Mouse (Mus musculus): Measurements from ENCODE around the gene Dact2.

Dact2 gene

DNA sequence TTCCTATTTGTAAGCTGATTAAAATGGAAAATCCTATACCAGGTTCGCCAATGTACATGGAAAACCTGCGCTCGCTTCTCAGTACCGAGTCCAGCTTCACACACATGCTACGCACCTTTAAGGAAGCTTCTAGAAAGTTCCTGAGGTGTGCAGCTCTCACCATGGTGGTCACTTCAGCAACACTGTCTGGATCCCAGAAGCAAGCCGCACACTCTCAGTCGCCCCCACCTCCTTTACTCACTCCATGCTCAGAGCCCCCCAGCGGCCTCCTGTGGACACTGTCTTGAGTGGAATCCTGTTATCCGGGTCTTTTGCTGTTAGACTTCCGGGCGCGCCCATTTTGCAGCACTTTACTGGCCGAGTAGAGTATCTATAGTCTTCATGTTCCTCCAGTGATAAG is at the start of gene Dact2:
TSS of gene Dact2 (minus strand) at position 244 of the 400 bp plus-strand sequence.
- DNase-seq = peak; percentile 24 to 30

DNA sequence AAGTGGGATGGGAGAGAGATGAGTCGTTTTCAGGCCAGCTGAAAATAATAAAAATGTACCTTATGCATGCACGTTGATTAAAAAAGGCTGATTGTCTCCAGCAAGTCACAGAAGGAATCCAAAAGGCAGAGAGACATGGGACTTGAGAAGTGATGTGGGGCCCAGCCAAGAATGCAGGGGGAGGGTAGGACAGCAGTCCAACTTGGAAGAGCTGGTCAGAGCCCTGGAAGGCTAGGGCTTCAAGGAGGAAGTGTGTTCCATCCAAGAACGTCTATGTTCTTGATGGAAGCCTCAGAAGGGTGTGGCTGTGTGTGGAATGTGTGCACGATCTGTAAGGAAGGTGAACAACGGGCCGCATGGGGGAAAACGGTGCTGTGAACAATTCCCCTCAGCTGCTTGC is 48.4 kb upstream of the Dact2 start:
- DNase-seq = peak in 1 of 2 experiments; percentile 9

DNA sequence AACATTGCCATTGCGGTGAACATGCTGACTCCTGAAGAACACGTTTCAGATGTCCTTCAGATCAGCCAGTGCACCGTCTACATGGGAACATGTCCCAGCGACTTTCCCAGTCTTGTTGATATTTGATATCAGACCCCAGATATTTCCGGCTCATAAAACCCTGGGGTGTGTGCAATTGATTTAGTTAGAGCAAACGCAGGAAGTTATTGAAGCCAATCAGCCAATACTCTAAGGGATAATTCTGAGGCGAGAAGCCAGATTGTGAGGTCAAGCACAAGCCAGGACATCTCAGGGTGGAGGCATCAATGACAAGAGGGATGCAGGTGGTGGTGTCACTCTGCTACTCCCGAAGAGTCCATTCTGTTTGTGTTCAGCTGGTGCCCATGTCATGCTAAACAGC is 46.3 kb upstream of the Dact2 start:
- DNase-seq = no peak

DNA sequence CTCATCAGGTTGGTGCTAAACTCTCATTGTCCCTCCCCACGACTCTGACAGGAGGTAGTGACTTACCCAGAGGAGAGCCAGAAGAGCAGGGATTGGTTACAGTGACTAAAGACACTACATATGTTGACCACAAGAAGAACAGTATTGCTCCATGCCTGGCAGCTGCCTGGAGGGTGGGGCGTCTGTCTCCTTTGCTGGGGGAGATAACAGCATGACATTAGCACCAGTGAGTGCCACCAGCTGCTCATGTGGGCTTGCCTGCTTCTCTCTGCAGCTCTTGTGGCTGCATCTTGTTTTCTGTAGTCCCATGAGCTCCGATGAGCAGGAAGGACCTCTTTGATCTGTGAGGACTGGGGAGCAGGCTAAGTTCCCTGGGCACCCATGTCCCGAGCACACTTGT is 45.5 kb upstream of the Dact2 start:
- DNase-seq = no peak

DNA sequence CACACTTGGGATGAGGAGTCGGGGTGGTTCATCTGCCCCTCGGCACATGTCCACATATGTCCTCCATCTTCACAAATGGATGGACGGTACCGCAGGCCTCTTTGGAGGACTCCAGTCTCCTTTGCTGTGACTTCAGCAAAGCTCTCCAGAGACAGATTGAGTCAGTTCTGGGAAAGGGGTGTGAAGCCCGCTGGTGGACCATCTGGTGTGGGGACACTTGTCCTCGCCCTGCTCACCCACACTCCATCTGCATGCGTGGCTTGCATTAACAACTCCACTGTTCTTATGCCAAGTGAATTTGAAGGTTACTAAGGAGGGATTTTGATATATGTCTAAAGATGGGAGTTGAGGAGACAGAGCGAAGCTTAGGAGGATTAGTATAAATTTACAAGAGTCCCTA is 43.8 kb upstream of the Dact2 start:
- no peak for DNase-seq

DNA sequence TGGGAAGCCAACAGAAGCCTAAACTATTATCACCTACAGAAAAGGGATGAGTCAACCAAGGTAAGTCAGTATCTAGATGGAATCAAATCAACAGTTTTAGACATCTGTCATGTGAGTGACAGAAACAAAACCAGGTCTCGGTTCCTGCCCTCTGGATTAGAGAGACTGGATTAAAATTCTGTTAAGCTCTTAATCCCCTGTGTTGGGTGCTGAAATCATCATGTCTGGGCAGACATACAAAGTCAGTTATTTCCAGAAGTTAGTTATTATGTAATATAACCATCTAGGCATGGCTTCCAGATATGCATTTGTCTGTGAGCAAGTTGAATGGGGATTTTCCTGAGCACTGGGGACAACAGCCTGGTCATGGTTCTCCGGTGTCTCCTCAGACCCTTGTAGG is 42.2 kb upstream of the Dact2 start:
- no peak for DNase-seq

DNA sequence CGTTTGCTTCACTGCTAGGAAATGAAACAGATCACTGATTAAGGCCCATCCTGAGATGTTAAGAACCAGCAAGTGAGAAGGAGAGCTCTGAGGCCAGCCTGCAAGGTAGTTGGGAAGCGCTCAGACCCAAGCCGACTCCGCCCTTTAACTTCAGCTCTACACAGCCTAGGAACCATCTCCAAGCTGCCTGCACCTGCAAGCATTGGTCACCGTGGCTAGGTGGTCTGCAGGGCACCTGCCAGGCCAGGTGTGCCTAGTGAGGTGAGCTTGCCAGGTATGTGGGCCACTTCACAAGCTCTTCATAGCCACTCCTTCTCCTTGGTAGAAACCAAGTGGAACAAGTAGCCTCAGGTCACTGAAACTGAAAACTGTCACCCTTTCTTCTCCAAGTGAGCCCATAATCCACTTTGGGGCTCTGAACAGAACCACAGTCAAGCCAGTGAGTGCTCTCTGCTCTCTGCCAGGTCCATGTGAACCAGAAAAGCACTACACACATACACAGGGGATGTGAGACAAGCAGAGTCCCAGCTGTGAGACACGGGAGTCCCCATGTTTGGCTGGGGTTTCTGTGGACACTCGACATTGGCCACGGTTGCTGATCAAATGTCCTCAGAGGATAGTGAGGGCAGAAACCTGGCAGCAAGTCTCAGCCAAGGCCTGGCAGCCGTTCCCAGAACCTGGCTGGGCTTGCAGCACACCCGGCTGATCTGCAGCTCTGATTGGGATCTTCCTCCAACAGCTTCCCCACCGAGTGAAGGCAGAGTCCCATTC is 40.3 kb upstream of the Dact2 start:
- peak; percentile 59 to 78 for DNase-seq

DNA sequence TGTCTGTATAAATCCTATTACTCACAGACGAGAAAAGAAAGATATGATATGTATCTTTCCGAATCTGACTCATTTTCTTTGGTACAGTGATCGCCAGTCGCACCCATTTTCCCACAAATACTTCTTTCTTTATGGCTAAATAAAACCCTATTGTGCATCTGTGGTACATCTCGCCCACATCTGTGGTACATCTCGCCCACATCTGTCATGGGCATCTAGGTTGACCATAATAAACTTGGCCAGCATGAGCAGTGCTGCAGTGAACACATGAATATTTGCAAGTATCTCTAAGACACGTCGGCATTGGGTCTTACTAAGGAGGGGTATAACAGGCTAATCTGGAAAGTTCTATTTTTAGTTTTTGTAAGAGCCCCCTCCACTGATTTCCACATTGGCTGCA is 38.5 kb upstream of the Dact2 start:
- no peak for DNase-seq

DNA sequence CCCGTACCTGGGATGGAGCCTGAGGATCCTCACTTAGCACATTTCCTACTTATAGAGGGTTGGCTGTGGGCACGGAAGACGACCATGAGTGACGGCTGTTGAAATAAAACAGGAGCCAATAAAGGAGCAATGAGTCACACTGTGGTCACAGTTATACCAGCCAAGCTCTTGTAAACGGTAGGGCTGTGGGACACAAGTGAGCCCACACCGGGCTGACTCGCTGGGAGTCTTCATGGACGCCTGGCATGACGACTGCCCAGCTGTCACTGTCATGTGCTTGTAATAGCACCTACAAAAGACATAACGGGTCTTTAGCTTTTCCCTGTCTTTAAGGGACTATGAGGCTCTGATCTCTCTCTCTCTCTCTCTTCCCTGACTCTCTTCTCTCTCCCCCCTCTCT is 35.9 kb upstream of the Dact2 start:
- no peak for DNase-seq

DNA sequence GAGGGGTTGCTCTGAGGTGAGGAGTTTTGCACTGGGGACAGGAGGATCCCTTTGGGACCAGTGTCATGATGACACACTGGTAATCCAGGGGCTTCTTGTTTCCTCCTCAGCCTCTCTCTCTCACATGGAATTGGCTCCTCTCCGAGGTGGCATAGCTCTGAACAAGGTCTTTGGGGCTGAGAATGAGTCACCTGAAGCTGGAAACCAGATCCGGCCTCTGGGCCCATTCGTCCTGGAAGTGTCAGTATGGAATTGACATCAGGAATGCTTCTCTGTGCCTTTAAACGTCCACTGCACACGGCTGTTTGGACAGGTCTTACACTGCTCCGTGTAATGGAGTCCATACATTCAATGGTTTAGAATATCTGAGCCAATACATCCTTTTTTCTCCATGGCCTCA is 33.0 kb upstream of the Dact2 start:
- DNase-seq = no peak

DNA sequence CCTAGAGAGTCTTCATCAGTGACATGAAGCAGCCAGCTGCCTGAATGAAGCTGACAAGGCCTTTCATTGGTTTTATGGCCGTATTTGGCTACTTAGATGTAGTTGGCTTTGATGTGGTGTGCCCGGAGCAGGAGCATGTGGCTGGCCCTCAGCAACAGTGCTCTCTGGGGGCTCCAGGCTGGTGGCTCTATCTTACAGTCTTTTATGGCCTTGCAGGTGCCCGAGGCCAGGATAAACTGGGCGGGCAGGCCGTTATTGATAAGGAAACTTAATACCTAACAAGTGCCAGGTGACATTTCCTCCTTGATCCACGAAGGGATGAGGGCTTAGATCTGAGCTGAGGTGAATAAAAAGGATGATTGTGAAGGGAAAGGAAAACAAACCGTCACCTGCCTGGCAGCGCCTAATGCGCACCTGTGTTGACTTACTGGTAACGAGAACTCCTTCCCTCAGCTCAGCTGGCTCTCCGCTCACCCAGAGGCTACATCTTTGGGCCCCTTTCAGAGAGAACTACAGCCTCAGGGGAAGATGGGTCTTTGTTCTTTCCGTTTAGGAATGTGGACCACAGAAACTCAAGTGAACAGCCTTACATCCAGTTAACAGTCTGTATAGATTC is 30.8 kb upstream of the Dact2 start:
- no peak for DNase-seq

DNA sequence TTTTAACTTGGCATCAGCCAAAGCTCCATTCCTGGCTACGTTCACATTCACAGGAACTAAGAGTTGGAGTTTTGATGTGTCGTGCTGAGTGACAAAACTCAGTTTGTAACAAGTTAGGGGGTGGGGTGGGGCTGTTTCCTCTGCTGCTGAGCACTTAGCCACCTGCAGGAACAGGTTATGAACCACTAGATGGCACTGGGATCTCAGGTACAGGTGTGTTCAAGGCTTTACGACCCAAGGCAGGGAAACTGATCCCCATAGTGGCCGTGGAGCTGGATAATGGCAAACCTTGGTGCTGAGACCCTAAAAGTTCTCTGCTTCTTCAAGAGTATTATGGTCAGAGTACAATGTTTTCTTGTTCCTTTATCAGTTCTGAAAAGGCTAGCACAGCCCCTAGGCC is 29.6 kb upstream of the Dact2 start:
- DNase-seq = no peak

DNA sequence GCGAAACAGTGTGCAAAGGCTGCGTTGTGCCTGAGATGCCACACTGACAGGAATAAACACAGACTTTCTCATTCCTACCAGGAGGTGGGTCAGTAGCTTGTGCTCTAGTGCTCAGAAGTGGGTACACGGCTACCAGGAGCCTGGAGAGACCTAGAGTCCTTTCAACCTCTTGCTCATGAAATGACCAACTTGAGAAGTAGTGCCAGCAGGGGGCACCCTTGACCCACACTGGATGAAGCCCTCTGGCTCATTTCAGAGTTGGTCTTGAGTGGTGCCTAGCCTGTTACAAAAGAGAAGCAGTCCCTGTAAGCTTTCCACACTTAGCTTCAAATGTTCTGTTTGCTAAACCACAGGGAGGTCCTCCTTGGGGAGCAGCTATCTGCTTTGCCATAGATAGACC is 28.5 kb upstream of the Dact2 start:
- peak; percentile 70 to 77 for DNase-seq

DNA sequence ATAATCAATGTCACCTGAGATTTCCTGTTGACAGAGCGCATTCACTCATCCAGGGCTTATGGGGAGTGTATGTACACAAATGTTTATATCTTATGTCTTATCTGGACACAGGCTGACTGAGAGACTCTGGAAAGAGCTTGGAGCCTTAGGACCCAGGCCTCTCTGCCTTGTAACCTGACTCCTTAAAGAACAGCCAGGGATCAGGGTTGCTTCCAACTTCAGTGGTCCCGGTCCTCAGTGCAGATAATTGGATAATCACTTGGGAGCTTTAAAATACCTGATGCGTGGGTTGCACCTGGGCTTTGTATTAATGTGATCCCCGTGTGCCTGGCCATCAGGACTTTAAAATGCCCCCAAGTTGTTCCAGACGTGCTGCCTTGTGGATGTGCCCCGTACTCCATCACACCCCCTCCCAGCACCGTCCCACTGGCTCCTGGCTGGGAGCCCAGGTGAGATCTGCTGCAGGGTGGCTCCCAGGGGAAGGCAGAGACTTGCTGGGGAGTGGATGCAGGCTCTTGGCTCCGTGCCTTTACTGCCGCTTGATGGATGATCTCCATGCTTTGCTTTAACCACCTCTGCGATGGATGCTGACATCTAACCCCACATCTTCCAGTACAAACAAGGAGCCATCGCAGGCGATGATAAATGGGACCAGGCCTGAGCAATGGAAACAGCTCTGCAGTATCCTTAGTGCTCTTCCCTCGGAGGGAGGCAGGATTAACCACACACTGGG is 26.8 kb upstream of the Dact2 start:
- no peak for DNase-seq

DNA sequence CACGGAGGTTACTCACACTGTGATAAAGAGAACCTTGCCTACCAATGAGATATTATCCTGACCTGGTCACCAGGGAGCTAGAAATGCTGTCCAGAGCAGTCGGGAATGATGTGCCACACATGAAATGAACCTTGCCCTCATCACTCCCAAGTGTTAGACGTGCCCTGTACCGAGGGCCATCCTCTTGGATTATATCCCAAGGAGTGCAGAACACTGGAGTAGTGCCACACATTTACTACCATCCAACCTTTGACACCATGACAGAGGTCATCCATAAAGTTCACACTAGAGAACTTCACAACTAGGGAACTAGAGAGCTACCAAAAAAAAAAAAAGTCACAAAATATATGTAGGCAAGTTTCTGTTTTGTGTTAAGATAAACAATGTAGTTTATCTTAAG is 24.3 kb upstream of the Dact2 start:
- no peak for DNase-seq

DNA sequence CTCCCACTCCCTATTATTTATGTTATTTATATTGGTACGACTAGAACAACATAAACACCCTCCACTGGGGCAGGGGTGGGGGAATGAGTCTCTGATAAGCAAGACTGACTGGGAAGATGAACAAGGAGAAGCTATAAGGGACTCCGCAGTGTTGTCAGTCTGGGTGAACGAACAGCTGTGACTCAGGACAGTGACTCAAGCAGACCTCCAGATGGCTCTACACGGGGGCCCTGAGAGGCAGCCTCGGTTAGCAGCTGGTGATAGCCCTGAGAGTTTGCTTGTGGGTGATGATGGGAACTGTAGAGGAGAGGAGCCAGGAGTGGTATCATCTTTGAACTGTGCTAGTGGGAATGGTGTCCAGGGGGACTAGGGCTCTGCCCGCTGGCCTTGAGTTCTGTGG is 23.5 kb upstream of the Dact2 start:
- DNase-seq = no peak

DNA sequence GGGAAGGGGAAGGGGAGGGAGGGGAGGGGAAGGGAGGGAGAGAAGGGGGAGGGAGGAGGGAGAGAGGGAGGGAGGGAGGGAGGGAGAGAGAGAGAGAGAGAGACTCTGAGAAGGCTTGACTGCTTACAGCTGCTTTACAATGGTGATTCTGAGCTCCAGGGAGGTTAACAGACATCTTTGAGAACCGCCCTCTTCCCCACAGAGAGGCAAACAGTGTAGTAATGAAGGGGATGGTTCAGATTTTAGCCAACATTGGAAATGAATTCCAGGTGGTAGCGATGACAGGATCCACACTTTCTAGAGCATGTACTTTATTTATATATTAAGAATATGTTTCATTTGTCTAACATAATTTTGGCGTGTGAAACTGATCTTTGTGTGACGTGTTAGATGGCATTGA is 22.7 kb upstream of the Dact2 start:
- no peak for DNase-seq

DNA sequence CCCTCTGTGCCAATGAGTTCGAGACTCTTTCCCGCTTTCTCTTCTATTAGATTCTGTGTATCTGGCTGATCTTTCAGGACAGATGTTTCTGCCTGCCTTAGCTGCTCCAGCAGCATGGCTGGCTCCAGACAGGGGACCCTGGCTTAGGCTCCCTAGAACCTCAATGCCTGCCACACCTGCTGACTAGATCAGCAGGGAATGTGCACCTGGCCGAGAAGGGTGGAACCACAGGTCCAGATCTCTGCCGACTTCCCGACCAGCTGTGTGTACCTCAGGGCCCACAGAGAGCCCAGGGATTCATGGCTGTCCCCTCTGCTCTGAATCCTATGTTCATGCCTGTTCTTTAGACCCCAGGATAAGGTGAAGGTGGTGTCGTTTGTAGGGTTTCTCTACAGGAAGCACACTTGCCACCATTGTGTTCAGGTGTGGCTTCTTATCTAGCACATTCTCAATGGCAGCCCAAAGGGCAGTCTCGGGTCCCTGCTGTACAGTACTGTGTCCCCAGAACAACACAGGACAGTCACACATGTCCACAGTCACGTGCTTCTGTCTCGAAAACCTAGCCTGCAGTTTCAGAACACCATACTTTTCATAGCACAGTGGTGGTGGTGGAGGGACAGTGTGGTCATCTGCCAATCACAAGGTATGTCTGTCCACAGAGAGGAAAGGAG is 22.0 kb upstream of the Dact2 start:
- no peak for DNase-seq

DNA sequence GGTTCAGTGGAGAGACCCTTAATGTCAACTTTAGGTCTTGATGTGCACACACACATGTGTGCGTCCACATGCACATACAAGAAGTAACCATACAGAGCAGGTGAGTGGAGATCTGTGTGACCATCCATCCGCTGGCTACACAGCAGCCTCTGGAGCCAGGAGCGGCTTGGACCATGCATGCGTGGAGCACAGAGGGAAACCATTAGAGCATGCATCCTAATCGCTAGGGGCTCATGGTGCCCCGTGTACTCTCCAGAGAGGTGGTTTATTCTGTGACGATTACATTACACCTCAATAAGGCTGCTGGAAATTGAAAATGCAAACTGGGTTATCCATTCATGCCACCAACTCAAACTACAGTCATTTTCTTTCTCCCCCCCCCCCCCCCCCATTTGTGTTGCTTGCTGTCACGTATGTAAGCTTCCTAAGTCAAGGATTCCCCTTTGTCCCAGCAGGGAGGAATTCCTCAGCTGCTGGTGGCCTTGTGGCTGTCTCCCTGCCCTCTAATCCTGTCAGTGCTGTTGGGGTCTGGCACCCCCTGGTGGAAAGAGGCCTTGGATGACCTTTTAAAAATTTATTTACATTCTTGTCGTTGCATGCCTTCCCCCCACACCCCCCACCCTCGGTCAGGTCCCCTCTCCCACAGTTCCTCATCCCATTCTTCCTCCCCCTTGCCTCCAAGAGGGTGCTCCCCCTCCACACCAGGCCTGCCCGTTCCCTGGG is 17.9 kb upstream of the Dact2 start:
- DNase-seq = no peak

DNA sequence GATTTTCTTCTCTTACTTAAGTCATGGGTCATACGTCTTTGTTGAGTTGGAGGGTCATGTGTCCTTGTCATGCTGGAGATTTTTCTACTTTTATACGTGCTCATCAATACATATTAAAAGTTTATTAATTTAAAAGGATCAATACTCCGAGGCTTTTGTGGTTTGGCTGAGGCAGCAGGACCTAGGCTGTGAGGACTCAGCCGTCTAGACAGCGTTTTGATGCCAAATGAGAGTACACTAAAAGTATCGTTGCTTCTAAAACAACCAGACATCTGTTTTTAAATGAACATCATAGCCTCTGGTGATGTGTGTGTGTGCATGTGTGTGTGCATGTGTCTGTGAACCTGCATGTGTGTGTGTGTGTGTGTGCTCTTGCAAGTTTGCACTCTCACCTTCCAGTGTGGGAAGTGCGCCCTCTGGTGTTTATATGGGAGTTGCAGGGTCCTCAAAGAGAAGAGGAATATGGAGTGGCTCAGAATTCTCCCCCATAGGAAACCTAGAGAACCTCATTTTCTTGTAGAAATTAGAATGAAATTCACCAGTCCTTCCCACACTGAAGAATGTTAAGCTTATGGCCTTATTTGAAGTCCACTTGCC is 16.6 kb upstream of the Dact2 start:
- DNase-seq = peak in 1 of 2 experiments; percentile 28

DNA sequence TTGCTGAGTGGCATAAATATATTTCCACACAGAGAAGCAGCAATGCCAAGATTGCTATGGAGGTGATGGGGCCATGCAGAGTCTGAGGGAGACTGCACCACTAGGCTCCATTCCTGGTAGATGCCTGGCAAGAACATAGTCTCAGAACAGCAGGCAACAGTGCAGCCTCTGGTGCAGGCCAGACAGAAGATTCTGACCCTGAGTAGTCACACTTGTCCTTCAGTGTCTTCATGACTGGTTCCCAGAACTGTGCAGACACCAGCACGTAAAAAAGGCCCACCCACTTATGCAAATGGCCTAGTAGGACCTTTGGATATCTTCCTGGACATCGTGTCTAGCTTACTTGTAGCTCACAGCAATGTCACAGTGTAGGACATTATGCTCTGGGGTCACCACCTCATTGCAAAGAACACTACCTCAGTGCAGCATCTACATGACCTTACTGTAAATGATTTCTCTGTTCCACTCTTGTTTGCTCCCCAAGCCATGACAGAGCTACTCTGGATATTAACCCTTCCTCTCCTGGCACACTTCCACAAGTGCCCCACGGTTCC is 9.9 kb upstream of the Dact2 start:
- no peak for DNase-seq

DNA sequence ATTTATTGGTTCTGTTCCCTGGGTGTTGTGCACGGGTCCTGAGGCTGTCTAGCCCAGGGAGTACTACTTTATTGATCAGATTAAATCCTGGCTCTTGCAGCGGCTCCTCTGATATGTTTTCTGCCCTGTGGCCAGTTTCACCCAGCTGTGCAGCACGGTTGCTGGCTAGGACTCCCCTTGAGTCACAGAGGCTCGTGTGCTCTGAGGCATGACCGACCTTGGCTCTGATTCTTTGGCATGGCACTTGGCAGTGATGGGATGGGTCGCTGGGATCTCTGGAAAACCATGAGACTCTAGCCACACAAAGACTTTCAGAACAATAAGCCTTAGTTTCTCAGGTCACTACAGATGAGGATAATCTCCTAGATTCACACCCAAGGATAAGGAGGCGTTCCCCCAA is 8.7 kb upstream of the Dact2 start:
- no peak for DNase-seq

Data from lung, adult 18-20 months (tissue).